Comparison of ENCODE assay signal across 19 mouse cellular contexts in genomic region chr6:58835591-58835990, GRCm38 (mm10). TPM values are rescaled to one million over a fixed set of nuclear protein-coding genes. Genes with fewer than 3 reads are reported as not detected.
DNase-seq lines count a peak whose midpoint lies in the region; TF ChIP-seq lines count a peak whose summit lies in the region.
"Had no signal": no experiment of that assay in that cellular context is flagged by ENCODE, and none has a peak within 500 bp of the region (broad histone marks: within the 10 kb centered on the region; RNA-seq: fewer than 3 reads in every experiment).

No protein-coding gene starts in this region.

- DNase-seq in kidney, adult 8-10 months: peak; percentile 32 to 48
- DNase-seq in kidney, adult 11 months: no peak
- DNase-seq in left cerebral cortex, adult 2 months (ENCODE audit: extremely low spot score in 1 of 2, low spot score in 2 of 2): no peak
- no peak for DNase-seq in left cerebral cortex, postnatal 10 days (ENCODE audit: extremely low spot score in 1 of 2, low spot score in 2 of 2)
- DNase-seq in brain, adult 2 months (ENCODE audit: low read depth, low spot score): peak; percentile 60
- no peak for DNase-seq in testis, postnatal 10 days (ENCODE audit: low spot score)
- DNase-seq: adrenal gland, adult 8-10 months; adrenal gland, postnatal 36 days; cerebellum, adult 11-12 months; cerebellum, postnatal 10 days; embryo, embryonic 11 days; gastrocnemius, adult 2 months; gastrocnemius, postnatal 25 days had no signal

- no peak overlapping the region for H3K4me3 ChIP-seq in left cerebral cortex, adult 2 months
- H3K4me3 ChIP-seq: embryonic facial prominence, embryonic 15.5 days; erythroblast, embryonic 14.5 days; forebrain, embryonic 10.5 days; gastrocnemius, adult 2 months; heart, embryonic 12.5 days; hindbrain, embryonic 10.5 days; hindbrain, embryonic 15.5 days had no signal

- H3K27ac ChIP-seq in left cerebral cortex, adult 2 months: peak overlapping the region; percentile 12; the same call in 1 of the 2 replicates
- H3K27ac ChIP-seq: embryonic facial prominence, embryonic 15.5 days; forebrain, embryonic 10.5 days; gastrocnemius, adult 2 months; hindbrain, embryonic 10.5 days; hindbrain, embryonic 15.5 days had no signal

- intact Hi-C loops in left cerebral cortex, adult 2 months (cut with DNase I): no loop called here
- intact Hi-C loops in left cerebral cortex, postnatal 10 days (cut with DNase I): no loop called here

- no peak for TF ChIP-seq CTCF in left cerebral cortex, adult 2 months (IDR thresholded peaks at IDR 0.05)

RNA-seq across cellular contexts. Expression of gene Herc3, which starts 4.3 kb away (rescaled TPM):
- total RNA-seq in left cerebral cortex, adult 2 months (2021): 100 to 1,000 TPM; 170 to 279 TPM
- 100 to 1,000 TPM; 265 to 270 TPM for total RNA-seq in left cerebral cortex, postnatal 10 days (2021)

Comparison
In these comparisons a context has a peak if more than half of its experiments do, and no peak if none do; other contexts are left out.
1. DNase-seq: peak in kidney, adult 8-10 months (2 of 2) and brain, adult 2 months (single experiment); none in kidney, adult 11 months (single experiment), left cerebral cortex, adult 2 months (0 of 2), left cerebral cortex, postnatal 10 days (0 of 2) and testis, postnatal 10 days (single experiment).